Mouse (Mus musculus): ENCODE measurements around the gene Btbd19. TPM values are rescaled to one million over a fixed set of nuclear protein-coding genes. Genes with fewer than 3 reads are reported as not detected.

Btbd19 gene
- total RNA-seq, 2 experiments from 2014 or later = 11.9 to 12.0 TPM

- intact Hi-C loops (cut with DNase I) = no loop called here
- no peak for DNase-seq (ENCODE audit: extremely low spot score in 1 of 2, low spot score in 2 of 2)
Measured at GRCm38 (mm10) chr4:117122209-117122608, 3.3 kb downstream of the Btbd19 start.

GRCm38 (mm10) chr4:117120445-117121414, 4.8 kb downstream of the Btbd19 start:
- intact Hi-C loops (cut with DNase I) = no loop called here
- peak; percentile 95 to 96 for DNase-seq (ENCODE audit: extremely low spot score in 1 of 2, low spot score in 2 of 2)

- DNase-seq (ENCODE audit: extremely low spot score in 1 of 2, low spot score in 2 of 2) = no peak
- intact Hi-C loops (cut with DNase I) = no loop called here
Measured at GRCm38 (mm10) chr4:117120052-117120444, 5.5 kb downstream of the Btbd19 start.

- intact Hi-C loops (cut with DNase I) = no loop called here
- no peak for DNase-seq (ENCODE audit: extremely low spot score in 1 of 2, low spot score in 2 of 2)
Measured at GRCm38 (mm10) chr4:117119636-117120035, 5.9 kb downstream of the Btbd19 start.

GRCm38 (mm10) chr4:117117931-117118330, 7.6 kb downstream of the Btbd19 start:
- DNase-seq (ENCODE audit: extremely low spot score in 1 of 2, low spot score in 2 of 2) = no peak
- intact Hi-C loops (cut with DNase I) = no loop called here

GRCm38 (mm10) chr4:117115592-117115991, 9.9 kb downstream of the Btbd19 start:
- intact Hi-C loops (cut with DNase I) = no loop called here
- no peak for DNase-seq (ENCODE audit: extremely low spot score in 1 of 2, low spot score in 2 of 2)

- no peak for DNase-seq (ENCODE audit: extremely low spot score in 1 of 2, low spot score in 2 of 2)
- intact Hi-C loops (cut with DNase I) = no loop called here
Measured at GRCm38 (mm10) chr4:117113237-117113636, 12.3 kb downstream of the Btbd19 start.

- intact Hi-C loops (cut with DNase I) = no loop called here
- no peak for DNase-seq (ENCODE audit: extremely low spot score in 1 of 2, low spot score in 2 of 2)
Measured at GRCm38 (mm10) chr4:117110985-117111384, 14.5 kb downstream of the Btbd19 start.

GRCm38 (mm10) chr4:117110249-117110648, 15.3 kb downstream of the Btbd19 start:
- no peak for DNase-seq (ENCODE audit: extremely low spot score in 1 of 2, low spot score in 2 of 2)
- intact Hi-C loops (cut with DNase I) = no loop called here

- no peak for DNase-seq (ENCODE audit: extremely low spot score in 1 of 2, low spot score in 2 of 2)
- intact Hi-C loops (cut with DNase I) = no loop called here
Measured at GRCm38 (mm10) chr4:117109330-117109729, 16.2 kb downstream of the Btbd19 start.

GRCm38 (mm10) chr4:117108524-117108849, 17.0 kb downstream of the Btbd19 start:
- no peak for DNase-seq (ENCODE audit: extremely low spot score in 1 of 2, low spot score in 2 of 2)
- intact Hi-C loops (cut with DNase I) = no loop called here

GRCm38 (mm10) chr4:117107813-117108523, 17.6 kb downstream of the Btbd19 start:
- intact Hi-C loops (cut with DNase I) = no loop called here
- DNase-seq (ENCODE audit: extremely low spot score in 1 of 2, low spot score in 2 of 2) = no peak

GRCm38 (mm10) chr4:117105127-117105526, 20.4 kb downstream of the Btbd19 start:
- intact Hi-C loops (cut with DNase I) = no loop called here
- DNase-seq (ENCODE audit: extremely low spot score in 1 of 2, low spot score in 2 of 2) = peak in 1 of 2 experiments; percentile 29

- DNase-seq (ENCODE audit: extremely low spot score in 1 of 2, low spot score in 2 of 2) = peak in 1 of 2 experiments; percentile 34
Measured at GRCm38 (mm10) chr4:117104672-117105071, 20.9 kb downstream of the Btbd19 start.

GRCm38 (mm10) chr4:117101218-117101617, 24.3 kb downstream of the Btbd19 start:
- peak in 1 of 2 experiments; percentile 72 for DNase-seq (ENCODE audit: extremely low spot score in 1 of 2, low spot score in 2 of 2)
- intact Hi-C loops (cut with DNase I) = no loop called here

More at GRCm38 (mm10) chr4:117104672-117105071, 20.9 kb downstream of the Btbd19 start:
- intact Hi-C loops (cut with DNase I) = no loop called here

GRCm38 (mm10) chr4:117100036-117100435, 25.5 kb downstream of the Btbd19 start:
- intact Hi-C loops (cut with DNase I) = no loop called here
- no peak for DNase-seq (ENCODE audit: extremely low spot score in 1 of 2, low spot score in 2 of 2)

GRCm38 (mm10) chr4:117098764-117099036, 26.8 kb downstream of the Btbd19 start:
- intact Hi-C loops (cut with DNase I) = loop anchor here (5.0 kb wide), 1 partner anchor 46 kb away; no protein-coding TSS in a partner anchor
- DNase-seq (ENCODE audit: extremely low spot score in 1 of 2, low spot score in 2 of 2) = no peak

GRCm38 (mm10) chr4:117097969-117098763, 27.4 kb downstream of the Btbd19 start:
- intact Hi-C loops (cut with DNase I) = loop anchor here (5.0 kb wide), 1 partner anchor 46 kb away; no protein-coding TSS in a partner anchor

GRCm38 (mm10) chr4:117096666-117097065, 28.9 kb downstream of the Btbd19 start:
- no peak for DNase-seq (ENCODE audit: extremely low spot score in 1 of 2, low spot score in 2 of 2)
- intact Hi-C loops (cut with DNase I) = loop anchor here (5.0 kb wide), 1 partner anchor 44 kb away; no protein-coding TSS in a partner anchor

More at GRCm38 (mm10) chr4:117097969-117098763, 27.4 kb downstream of the Btbd19 start:
- no peak for DNase-seq (ENCODE audit: extremely low spot score in 1 of 2, low spot score in 2 of 2)

All from left cerebral cortex, postnatal 10 days (tissue).